Mouse (Mus musculus): ENCODE measurements around the gene Dab1. TPM values are rescaled to one million over a fixed set of nuclear protein-coding genes. Genes with fewer than 3 reads are reported as not detected.

Dab1 gene
- polyA plus RNA-seq, 1 experiment from 2014 or later = 1.2 TPM

DNA sequence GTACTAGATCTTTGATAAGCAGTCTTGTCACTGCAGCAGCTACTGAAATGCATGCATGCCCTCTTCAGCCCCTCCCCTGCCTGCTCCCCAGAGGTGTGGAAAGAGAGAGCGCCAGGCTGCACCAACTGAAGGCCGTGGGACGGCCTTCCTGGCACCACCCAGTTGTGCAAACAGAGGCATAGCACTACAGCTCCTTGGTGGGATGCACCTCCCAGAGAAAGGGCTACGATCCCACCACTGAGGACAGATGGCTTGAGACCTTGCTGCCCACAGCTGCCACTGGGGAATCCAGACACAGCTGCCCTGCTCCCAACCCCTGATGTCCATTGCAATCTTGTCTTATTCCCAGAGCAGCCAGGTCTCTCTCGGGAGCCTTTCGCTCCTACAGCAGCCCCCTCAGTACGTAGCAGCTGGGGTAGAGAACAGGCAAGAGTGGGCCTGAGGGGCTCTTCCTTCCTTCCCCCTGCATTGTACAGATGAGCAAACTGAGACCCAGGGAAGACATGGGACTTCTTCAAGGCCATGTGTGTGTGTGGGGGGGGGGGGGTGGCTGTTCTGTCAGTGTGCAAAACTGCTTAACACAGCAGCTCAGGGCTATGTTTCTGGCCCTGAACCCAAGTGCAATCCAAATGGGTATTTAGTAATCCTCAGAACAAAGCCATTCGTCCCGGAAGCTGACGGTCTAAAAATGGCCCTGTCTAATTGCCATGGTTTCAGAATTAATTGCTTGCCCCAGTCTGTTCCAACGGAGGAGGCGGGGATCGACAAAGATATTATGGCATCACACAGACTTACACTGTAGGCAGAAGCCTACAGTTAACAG lies 1100.0 kb downstream of the Dab1 start:
- ATAC-seq (replicated peaks; ENCODE audit: insufficient number of reproducible peaks, insufficient read depth, low FRiP score, low read depth) = no peak
- Histone ChIP-seq H3K9ac (no peak overlapping the region), H3K27ac (no peak overlapping the region), H3K4me3 (no peak overlapping the region), H3K4me2 (no peak overlapping the region), H3K36me3 (no peaks in the 10 kb centered on the region), H3K4me1 (replicated peaks) (no peaks in the 10 kb centered on the region; the same call in none of the 2 replicates), H3K9me3 (replicated peaks) (no peaks in the 10 kb centered on the region), H3K27me3 (no peaks in the 10 kb centered on the region)
- 62% methylated on average over 13 of the region's 13 CpGs for WGBS

DNA sequence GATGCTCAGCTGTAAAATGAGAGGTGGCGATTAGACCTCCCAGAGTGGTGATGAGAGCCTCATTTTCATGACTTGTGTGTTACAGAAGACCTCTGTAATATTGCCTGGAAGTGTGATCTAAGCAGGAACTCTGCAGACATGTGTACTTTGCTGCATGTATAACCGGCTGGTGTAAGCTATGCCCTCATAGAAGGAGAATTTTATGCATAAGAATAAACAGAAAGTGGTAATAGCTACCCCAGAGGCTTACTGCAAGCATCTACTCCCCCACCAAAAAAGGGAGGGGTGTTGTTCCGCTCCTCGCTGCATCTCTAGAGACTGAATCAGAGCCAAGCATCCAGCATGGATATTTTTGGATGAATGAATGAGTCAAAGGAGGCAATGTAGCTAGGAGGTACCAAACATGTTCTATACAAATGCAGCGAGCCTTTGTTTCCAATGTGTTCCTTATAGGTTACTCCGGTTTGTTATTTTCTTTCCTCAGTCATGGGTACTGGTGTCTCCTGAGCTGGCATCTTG lies 1104.4 kb downstream of the Dab1 start:
- Histone ChIP-seq H3K9ac (no peak overlapping the region), H3K27me3 (no peaks in the 10 kb centered on the region), H3K4me2 (no peak overlapping the region), H3K4me1 (replicated peaks) (no peaks in the 10 kb centered on the region; the same call in 1 of the 2 replicates), H3K36me3 (no peaks in the 10 kb centered on the region), H3K4me3 (no peak overlapping the region), H3K27ac (no peak overlapping the region), H3K9me3 (replicated peaks) (no peaks in the 10 kb centered on the region)
- ATAC-seq (replicated peaks; ENCODE audit: insufficient number of reproducible peaks, insufficient read depth, low FRiP score, low read depth) = no peak
- WGBS = 62% methylated on average over 6 of the region's 6 CpGs

DNA sequence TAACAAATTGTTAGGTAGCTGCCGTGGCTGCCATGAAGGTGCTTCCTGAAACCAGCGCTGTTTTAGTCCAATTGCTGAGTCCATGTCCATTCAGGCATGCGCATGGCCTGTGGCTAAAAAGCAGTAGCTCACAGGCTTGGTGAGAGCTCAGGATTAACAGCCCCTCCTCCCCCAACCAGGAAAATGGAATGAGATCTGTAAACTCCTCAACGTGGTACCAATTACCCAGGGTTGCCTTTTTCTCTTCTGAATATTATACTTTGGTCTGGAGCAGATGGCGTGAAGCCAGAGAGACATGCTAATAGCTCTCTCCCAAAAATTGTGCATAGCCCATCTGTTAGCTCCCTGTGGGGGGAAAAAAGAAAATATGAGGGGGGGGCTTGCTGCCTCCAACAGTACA lies 1105.1 kb downstream of the Dab1 start:
- 68% methylated on average over 5 of the region's 5 CpGs for WGBS

DNA sequence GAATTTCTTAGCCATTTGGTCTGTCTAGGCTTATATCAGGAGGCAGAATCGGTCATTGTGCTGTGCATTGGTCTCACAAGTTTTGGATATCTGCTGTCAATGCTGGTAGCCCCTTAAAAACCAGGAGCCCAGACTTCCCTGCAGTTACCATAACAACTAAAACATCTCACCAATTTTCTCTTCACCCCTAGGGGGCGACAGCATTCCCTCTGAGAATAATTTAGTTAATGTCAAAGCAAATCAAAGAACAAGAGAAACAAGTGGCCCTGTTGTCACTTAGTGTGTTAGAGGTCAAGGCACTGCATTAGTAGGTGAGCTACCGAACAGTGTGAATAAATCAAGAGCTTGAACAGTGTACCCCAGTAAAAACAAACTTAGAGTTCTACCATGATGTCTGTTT lies 1106.5 kb downstream of the Dab1 start:
- H3K36me3 ChIP-seq = no peaks in the 10 kb centered on the region
- no peak overlapping the region for H3K27ac ChIP-seq
- no peaks in the 10 kb centered on the region for H3K27me3 ChIP-seq
- no peak overlapping the region for H3K4me2 ChIP-seq
- H3K4me1 ChIP-seq (replicated peaks) = peaks cover 7% of the 10 kb centered on the region
- no peak overlapping the region for H3K4me3 ChIP-seq
- no peak for ATAC-seq (replicated peaks; ENCODE audit: insufficient number of reproducible peaks, insufficient read depth, low FRiP score, low read depth)
- 54% methylated on average over 3 of the region's 3 CpGs for WGBS
- no peaks in the 10 kb centered on the region for H3K9me3 ChIP-seq (replicated peaks)
- H3K9ac ChIP-seq = no peak overlapping the region

More for the DNA sequence above, 1105.1 kb downstream of the Dab1 start:
- H3K4me2 ChIP-seq = no peak overlapping the region
- ATAC-seq (replicated peaks; ENCODE audit: insufficient number of reproducible peaks, insufficient read depth, low FRiP score, low read depth) = no peak
- no peak overlapping the region for H3K4me3 ChIP-seq
- no peak overlapping the region for H3K9ac ChIP-seq
- H3K27ac ChIP-seq = no peak overlapping the region
- H3K36me3 ChIP-seq = no peaks in the 10 kb centered on the region
- no peaks in the 10 kb centered on the region for H3K27me3 ChIP-seq
- H3K9me3 ChIP-seq (replicated peaks) = no peaks in the 10 kb centered on the region
- H3K4me1 ChIP-seq (replicated peaks) = peaks cover 4% of the 10 kb centered on the region

DNA sequence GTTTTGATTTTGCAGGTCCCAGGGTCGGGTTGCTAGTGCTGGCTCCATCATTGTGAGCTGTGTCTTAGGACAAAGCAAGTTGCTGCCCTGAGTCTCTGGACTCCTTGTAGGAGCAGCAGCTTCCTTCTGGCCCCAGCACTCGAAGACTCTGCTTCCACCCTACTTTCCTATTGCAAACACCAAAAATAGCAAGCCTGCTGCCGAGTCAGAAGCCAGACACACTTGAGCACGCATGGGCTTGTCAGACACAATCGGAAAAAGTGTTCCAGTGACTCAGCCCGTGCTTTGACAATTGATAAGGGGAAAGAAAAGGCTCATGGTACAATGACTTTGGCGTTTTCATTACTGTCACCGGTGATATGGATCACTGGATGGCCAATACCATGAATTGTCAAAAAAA lies 1110.0 kb downstream of the Dab1 start:
- H3K27me3 ChIP-seq = no peaks in the 10 kb centered on the region
- no peaks in the 10 kb centered on the region for H3K36me3 ChIP-seq
- H3K27ac ChIP-seq = no peak overlapping the region
- no peak overlapping the region for H3K9ac ChIP-seq
- peaks cover 7% of the 10 kb centered on the region for H3K4me1 ChIP-seq (replicated peaks)
- no peaks in the 10 kb centered on the region for H3K9me3 ChIP-seq (replicated peaks)
- H3K4me2 ChIP-seq = no peak overlapping the region
- H3K4me3 ChIP-seq = no peak overlapping the region
- WGBS = 25% methylated on average over 8 of the region's 8 CpGs
- ATAC-seq (replicated peaks; ENCODE audit: insufficient number of reproducible peaks, insufficient read depth, low FRiP score, low read depth) = no peak

DNA sequence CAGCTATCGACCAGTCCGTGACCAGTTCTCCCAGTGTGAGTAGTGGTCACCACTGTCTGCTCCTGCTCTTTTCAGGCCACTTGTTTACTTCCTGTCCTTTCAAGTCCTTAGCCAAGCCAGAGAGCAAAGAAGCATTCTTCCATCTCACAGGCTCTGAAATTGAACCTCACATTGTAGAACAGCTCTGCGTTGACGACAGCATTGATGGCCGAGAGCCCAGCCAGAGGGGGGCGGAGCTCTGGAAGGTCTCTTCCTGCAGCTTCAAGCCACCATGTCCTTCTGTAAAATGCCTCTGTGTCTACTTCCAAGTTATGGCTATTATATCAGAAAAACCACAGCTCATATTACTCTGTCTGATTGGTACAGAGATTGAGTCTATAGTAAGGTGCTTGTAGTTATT lies 1127.3 kb downstream of the Dab1 start:
- no peaks in the 10 kb centered on the region for H3K9me3 ChIP-seq (replicated peaks)
- no peak overlapping the region for H3K4me3 ChIP-seq
- H3K4me1 ChIP-seq (replicated peaks) = peaks cover 10% of the 10 kb centered on the region
- WGBS = 38% methylated on average over 6 of the region's 6 CpGs
- peaks cover 28% of the 10 kb centered on the region; the same call in 1 of the 2 replicates for H3K27me3 ChIP-seq
- ATAC-seq (replicated peaks; ENCODE audit: insufficient number of reproducible peaks, insufficient read depth, low FRiP score, low read depth) = no peak
- no peak overlapping the region for H3K4me2 ChIP-seq
- H3K36me3 ChIP-seq = no peaks in the 10 kb centered on the region
- H3K27ac ChIP-seq = no peak overlapping the region
- no peak overlapping the region for H3K9ac ChIP-seq

DNA sequence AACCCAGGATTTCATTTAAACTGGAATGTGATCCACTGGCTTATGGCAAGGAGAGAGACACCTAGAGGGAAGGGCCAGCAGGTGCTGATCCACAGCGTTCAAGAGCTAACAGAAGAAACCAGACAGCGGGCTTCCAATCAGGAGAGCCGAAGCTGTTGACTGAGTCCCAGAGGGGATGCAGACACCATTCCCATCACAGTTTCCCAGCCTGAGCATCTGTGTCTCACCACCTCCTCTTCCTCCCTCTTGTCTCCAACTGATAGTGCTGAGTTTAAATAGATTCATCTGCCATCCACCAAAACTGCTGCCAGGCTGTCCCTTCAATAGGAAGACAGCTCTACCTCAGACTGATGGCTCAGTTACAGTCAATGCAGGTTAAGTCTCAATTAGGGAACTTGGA lies 1134.9 kb downstream of the Dab1 start:
- Histone ChIP-seq H3K9ac (no peak overlapping the region), H3K27ac (no peak overlapping the region), H3K36me3 (no peaks in the 10 kb centered on the region), H3K4me2 (no peak overlapping the region), H3K4me3 (no peak overlapping the region), H3K4me1 (replicated peaks) (no peaks in the 10 kb centered on the region), H3K9me3 (replicated peaks) (no peaks in the 10 kb centered on the region), H3K27me3 (peaks cover 12% of the 10 kb centered on the region; the same call in 1 of the 2 replicates)
- ATAC-seq (replicated peaks; ENCODE audit: insufficient number of reproducible peaks, insufficient read depth, low FRiP score, low read depth) = no peak
- WGBS = 63% methylated on average over 3 of the region's 3 CpGs

DNA sequence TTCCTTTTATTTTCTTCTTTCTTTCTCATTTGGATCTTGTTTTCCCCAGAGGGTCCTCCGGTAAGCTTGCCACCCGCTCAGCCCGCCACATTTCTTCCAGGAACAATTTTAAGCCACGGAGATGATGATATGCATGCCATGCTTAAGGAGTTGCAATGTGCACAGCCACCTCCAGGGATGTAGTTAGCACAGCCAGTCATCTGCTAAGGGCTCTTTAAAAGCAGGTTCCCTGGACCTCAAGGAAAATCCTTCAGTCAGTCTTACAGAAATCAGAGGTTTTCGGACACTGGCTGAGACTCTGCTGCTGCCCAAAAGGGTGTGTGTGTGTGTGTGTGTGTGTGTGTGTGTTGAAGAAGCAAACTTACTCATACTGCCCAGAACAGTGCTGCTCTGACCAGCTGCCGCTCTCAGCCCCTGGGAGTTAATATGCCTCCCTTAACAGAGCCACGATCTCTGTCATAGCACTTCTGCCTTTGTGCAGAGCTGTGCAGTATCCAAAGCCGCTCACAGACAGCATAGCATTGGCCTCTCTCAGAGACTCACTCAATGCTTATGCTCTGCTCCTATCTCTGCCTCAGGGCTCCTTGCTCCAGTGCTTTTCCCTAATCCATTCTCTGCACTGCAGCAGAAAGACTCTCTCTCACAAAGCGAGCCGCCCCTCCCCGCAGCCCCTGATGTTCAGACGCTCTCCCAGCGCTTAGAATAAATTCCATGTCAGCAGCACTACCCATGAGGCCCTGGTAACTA lies 1141.9 kb downstream of the Dab1 start:
- no peaks in the 10 kb centered on the region for H3K36me3 ChIP-seq
- H3K9ac ChIP-seq = no peak overlapping the region
- H3K27me3 ChIP-seq = no peaks in the 10 kb centered on the region
- H3K4me1 ChIP-seq (replicated peaks) = no peaks in the 10 kb centered on the region
- no peak overlapping the region for H3K4me3 ChIP-seq
- H3K4me2 ChIP-seq = no peak overlapping the region
- ATAC-seq (replicated peaks; ENCODE audit: insufficient number of reproducible peaks, insufficient read depth, low FRiP score, low read depth) = 0 out of 2 replicates have a peak, but pooled peaks have one; percentile 39
- no peak overlapping the region for H3K27ac ChIP-seq
- WGBS = 62% methylated on average over 13 of the region's 13 CpGs
- no peaks in the 10 kb centered on the region for H3K9me3 ChIP-seq (replicated peaks)

DNA sequence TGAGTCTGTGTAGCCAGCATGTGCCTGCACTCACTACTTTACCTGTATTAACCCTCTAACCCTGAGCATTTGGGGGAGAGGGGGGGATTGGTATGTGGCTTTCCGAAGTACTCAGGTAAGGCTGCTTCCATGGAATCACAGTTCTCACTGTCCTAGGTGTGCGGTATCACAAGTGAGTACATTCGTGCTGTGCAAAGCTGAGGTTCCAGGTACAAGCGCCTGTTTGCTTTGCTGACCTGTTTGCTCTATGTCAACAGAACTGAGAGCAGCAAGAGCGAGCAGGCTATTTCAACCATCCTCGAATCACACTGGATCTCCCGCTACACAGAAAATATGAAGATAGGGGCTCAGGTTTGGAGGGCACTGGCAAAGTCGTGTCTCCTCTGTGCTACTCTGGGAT lies 1146.9 kb downstream of the Dab1 start, which contains the start of gene C8b:
C8b (plus strand) TSS at position 253 of the 400 bp plus-strand sequence.
- Histone ChIP-seq H3K27me3 (peaks cover 10% of the 10 kb centered on the region; the same call in 1 of the 2 replicates), H3K4me2 (no peak within 1 kb of the TSS), H3K4me1 (replicated peaks) (no peaks in the 10 kb centered on the region), H3K36me3 (no peaks in the 10 kb centered on the region), H3K9me3 (replicated peaks) (no peaks in the 10 kb centered on the region), H3K4me3 (no peak within 1 kb of the TSS), H3K27ac (no peak within 1 kb of the TSS), H3K9ac (no peak within 1 kb of the TSS)
- WGBS = 82% methylated on average over 8 of the region's 8 CpGs
- ATAC-seq (replicated peaks; ENCODE audit: insufficient number of reproducible peaks, insufficient read depth, low FRiP score, low read depth) = no peak

DNA sequence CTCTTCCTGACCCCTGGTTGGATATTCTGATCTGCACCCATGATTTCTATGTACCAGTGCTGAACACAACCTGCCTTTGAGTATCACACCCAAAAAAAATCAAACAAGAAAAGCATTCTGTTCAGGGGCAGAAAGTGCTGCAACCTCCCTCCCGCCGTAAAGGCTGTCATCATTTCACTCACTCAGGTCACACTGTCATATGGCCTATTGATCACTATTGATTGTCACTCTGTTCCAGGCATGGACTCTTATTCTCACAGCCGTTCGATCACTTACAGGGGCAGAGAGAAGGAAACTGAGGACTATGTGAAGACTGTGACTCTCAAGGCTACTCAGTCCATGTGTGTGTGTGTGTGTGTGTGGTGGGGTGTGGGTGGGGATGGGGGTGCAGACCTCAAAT lies 1149.0 kb downstream of the Dab1 start:
- Histone ChIP-seq H3K9me3 (replicated peaks) (no peaks in the 10 kb centered on the region), H3K4me1 (replicated peaks) (no peaks in the 10 kb centered on the region), H3K27me3 (peaks cover 10% of the 10 kb centered on the region; the same call in 1 of the 2 replicates), H3K9ac (no peak overlapping the region), H3K4me2 (no peak overlapping the region), H3K36me3 (no peaks in the 10 kb centered on the region), H3K27ac (no peak overlapping the region), H3K4me3 (no peak overlapping the region)
- no peak for ATAC-seq (replicated peaks; ENCODE audit: insufficient number of reproducible peaks, insufficient read depth, low FRiP score, low read depth)
- WGBS = 80% methylated on average over 4 of the region's 4 CpGs

DNA sequence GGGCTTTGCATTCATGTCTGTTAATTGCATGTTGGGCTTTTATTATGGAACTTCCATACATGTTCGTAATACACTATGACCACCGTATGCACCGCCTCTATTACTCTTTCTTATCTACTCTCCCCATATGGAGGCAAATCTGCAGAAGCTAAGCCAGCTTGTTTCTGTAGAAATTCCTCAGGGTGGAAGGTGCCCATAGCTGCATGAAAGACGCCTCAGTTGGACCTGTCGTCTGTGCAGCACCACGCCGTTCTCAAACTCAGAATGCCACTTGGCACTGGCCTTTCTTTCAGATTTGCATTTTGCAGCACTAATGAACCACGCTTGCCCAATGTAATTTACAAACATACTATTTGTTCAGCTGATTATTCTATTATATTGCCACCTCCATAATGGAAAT lies 1150.4 kb downstream of the Dab1 start:
- Histone ChIP-seq H3K4me3 (no peak overlapping the region), H3K9me3 (replicated peaks) (no peaks in the 10 kb centered on the region), H3K4me2 (no peak overlapping the region), H3K27ac (no peak overlapping the region), H3K27me3 (peaks cover 10% of the 10 kb centered on the region; the same call in 1 of the 2 replicates), H3K9ac (no peak overlapping the region), H3K4me1 (replicated peaks) (no peaks in the 10 kb centered on the region), H3K36me3 (no peaks in the 10 kb centered on the region)
- ATAC-seq (replicated peaks; ENCODE audit: insufficient number of reproducible peaks, insufficient read depth, low FRiP score, low read depth) = no peak
- WGBS = 85% methylated on average over 8 of the region's 8 CpGs

Data from heart, embryonic 15.5 days (tissue).